Mouse (Mus musculus) A20 (cell line): ENCODE results near the gene Lrig2.
A peak's percentile ranks its signal among the peaks of the same experiment; 100 is the strongest.

Source experiments
- DNase-seq: peaks from one replicate; pipeline ENCODE4 v3.0.0-alpha.2; 2011; ENCODE audit warnings: low read depth, low spot score

Lrig2 gene

GRCm38 (mm10) chr3:104510771-104511429, 818 bp downstream of the Lrig2 start:
- DNase-seq: no peak

DNA sequence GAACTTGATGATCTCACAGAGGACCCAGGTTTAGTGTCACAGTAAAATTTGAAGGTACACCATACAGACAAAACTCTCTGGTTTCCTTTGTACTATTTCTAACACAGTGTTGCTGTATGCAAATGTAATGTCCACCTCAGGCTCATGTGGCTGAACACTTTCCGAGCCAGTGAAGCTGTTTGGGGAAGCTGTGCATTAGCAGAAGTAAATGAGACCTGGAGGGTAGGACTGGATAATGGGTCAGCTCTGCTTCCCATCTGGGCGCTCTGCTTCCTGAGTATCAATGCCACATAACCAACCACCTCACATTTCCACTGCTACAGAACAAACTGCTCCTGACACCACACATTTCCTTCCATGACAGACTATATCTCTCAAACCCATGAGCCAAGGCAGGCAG, 10.1 kb downstream of the Lrig2 start:
- DNase-seq: peak; percentile 69

DNA sequence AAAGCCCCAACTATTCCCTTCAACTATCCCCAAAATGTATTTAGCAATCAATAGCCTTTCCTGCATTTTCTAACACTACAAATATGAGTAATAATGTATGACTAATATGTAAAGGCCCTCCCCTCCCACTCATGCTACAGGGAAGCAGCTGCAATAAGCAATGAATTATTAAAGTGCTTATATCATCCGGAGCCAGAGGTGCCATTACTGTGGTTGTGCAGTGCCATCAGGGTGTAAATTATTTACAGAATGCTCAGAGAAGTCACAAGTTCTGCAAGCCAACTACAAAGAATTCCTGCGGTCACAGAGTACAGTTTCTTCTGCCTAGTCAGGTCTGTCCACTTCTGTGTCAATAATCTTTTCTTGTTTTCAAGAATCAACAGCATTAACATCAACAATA, 10.8 kb downstream of the Lrig2 start:
- no peak for DNase-seq

GRCm38 (mm10) chr3:104496176-104496575, 15.5 kb downstream of the Lrig2 start:
- DNase-seq: no peak

DNA sequence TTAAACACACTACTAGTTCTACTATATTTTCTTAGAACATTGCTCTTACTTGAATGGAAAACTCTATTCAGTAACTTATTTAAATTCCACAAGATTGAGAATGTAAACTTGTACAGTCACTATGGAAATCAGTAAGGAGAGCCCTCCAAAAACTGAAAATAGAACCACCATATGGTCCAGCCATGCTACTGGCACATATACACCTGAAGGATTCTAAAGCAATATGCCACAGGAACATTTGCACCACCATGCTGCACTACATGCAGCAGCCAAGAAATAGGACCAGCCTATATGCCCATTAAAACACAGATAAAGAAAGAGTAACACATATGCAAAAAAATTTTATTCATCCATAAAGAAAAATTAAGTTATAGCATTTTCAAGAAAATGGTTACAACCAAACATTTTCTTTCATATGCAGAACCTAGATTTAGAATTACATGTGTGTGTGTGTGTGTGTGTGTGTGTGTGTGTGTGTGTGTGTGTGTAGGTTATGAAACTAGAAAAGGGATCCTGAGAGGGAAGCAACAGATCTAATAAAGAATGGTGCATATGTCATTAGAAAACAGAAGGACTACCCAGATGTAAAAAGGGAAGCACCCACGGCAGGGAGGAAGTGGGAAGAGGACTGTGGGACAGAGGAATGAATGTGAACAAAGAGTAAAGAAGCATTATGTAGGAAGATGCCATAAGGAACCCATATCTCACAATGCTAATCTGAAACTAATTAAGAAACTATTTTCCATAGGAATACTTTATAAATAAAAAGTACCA, 30.6 kb downstream of the Lrig2 start:
- no peak for DNase-seq

GRCm38 (mm10) chr3:104478056-104478455, 33.7 kb downstream of the Lrig2 start:
- DNase-seq: no peak

DNA sequence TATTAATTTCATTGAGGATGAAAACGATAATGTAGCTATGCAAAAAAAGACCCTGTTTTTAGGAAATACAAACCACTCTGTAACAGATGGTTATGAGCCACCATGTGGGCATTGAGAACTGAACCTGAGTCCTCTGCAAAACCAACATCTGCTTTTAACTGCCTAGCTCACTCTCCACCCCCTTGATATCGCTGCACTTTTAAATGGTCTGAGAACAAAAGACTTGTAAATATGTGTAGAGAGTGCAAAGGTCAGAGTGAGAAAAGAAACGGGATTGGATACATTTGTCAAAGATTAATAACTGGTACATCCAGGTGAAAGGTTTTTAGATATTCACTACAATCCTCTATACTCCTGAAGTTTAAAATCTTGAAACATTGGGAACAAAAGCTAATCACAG, 42.3 kb downstream of the Lrig2 start:
- DNase-seq: no peak

GRCm38 (mm10) chr3:104461226-104461625, 50.5 kb downstream of the Lrig2 start:
- DNase-seq: no peak

- DNase-seq: no peak
Measured at GRCm38 (mm10) chr3:104458588-104458987, 53.1 kb downstream of the Lrig2 start.

DNA sequence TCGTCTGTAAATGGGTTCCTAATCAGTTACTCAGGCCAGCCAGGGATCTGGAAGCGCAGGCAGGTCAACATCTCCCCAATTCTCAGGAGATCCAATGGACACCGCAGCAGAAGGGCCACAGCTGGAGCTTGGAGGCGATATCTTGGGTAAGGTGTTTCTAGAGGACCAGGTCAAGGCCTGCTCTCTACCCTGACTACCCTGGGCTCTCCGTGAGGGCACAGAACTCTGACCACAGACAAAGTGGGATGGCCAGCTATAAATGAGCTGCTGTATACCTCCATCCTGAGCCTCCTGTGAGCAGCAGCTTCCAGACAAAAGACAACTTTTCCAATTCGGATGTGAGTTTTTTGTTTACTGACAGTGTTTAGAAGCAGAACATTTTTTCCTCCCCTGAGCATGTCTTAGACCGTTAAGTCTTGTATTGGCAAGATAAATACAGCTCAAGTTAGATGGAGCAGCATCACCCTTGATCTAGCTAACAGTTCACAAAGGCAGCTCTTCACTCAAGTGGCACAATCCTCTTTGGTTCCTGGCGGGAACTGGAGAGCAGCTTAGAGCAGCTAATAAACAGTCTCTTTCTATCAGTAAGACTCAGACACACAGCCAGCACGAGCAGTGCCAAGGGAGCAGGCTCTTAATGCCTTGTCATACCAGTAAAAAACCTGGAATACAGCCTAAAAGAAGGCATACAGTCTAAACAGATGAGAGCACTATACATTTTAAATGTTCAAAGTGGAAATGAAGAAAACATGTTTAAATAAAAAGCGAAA, 56.0 kb downstream of the Lrig2 start:
- DNase-seq: no peak

- DNase-seq: no peak
Measured at GRCm38 (mm10) chr3:104447240-104447639, 64.5 kb downstream of the Lrig2 start.

DNA sequence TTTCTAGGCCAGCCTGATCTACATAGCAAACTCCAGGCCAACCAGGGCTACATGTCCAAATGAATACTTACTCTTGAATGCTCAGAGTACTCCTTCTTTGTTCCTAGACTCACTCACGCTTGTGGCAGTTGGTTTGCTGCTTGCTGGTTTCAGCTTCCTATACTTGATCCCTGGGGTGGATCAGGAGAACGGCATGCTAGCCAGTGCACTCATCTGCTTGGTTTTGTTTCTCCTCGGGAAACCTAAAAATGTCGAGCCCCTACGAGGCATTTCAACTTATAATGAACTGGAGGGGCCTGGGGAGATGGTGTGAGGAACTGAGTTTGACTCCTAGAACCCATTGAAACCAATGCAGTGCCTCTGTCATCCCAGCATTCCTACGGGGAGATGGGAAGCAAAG, 65.0 kb downstream of the Lrig2 start:
- no peak for DNase-seq

DNA sequence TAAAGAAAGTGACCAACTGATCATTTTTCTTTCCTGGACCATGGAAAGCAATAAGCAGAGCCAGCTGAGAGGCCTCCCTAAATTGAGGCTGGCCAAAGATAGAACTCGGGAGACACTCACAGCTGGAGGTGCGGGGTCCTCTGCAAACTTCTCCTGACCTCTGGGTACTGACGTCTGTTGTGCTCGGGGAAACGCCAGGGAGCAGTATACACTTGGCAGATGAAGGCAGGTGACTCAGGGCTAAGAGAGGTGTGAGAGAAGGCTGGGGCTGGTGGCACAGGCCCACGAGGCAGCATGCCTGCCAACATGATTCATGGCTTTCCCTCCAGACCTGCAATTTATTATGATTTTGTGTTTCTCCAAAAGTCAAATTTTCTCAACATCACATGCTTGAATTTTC, 66.1 kb downstream of the Lrig2 start:
- DNase-seq: no peak

GRCm38 (mm10) chr3:104444946-104445460, 66.7 kb downstream of the Lrig2 start:
- no peak for DNase-seq

GRCm38 (mm10) chr3:104444082-104444481, 67.6 kb downstream of the Lrig2 start:
- DNase-seq: no peak

GRCm38 (mm10) chr3:104442357-104442756, 69.4 kb downstream of the Lrig2 start:
- no peak for DNase-seq

DNA sequence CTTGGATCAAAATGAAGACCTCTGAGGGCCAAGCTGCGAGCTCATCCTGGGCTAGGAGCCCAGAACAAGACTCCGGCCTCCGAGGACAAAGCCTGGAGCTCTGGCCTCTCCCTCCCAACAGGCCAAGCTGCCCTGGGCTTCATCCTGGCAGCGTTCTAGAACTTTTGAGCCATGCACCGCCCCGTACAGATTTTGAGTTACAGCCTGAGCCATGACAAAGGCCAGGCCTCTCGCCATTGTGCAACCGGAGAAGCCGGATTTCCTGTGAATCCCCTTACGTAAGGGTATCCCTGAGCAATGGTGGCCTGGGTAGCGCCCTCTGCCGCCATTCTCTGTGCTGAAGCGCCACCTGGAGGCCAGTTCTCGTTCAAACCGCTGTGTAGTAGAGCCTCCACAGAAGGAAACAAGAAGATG, 69.8 kb downstream of the Lrig2 start:
- DNase-seq: peak; percentile 77

GRCm38 (mm10) chr3:104441435-104441834, 70.3 kb downstream of the Lrig2 start:
- no peak for DNase-seq

- DNase-seq: peak; percentile 11
Measured at GRCm38 (mm10) chr3:104438777-104439176, 72.9 kb downstream of the Lrig2 start.

DNA sequence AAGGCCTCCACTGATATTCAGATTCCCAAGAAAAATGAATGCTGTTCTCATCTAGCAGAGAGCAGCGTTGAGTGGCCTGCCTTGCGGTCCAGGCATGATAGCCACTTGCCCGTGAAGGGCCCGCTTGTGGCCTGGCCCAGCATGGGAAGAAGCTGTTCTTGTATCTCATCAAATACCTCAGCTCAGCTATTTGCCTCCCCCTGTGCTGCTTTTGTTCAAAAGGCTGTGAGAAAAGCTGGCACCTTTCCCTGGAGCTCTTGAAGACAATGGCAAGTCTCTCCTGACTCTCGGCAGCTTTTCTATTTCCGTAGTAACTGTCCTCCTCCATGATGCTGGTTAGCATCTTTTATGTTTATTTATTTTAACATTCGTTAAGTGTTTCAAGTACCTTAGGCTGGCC, 74.1 kb downstream of the Lrig2 start:
- no peak for DNase-seq

DNA sequence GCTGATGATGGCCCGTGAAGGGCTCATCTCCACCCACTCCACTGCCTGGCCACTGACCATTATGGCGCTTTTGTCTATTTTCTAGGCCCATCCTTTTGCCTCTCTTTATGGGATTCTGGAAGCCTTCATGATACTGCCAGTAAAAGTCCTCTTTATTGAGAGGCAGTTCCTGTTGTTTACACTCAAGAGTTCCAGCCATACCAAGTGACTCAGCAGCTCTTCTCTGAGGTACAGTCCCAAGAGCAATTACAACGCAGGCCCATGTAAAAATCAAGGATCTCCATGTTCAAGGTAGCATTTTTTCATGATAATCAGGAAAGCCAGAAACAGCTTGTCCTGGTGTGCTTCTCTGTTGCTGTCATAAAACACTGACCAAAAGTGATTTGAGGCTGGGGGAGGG, 75.8 kb downstream of the Lrig2 start:
- no peak for DNase-seq

- peak; percentile 34 for DNase-seq
Measured at GRCm38 (mm10) chr3:104434246-104434696, 77.4 kb downstream of the Lrig2 start.
